Mouse (Mus musculus) urinary bladder, adult 18-20 months (tissue): ENCODE results near the gene Ablim1.
"Not testable (repeated sequence)": the region's sequence is repeated elsewhere in the genome, so short reads cannot be mapped to it uniquely, and the experiment has no call there.

ENCODE experiments used
- DNase-seq, 2 experiments: peaks; one replicate each; pipeline ENCODE4 v3.0.0; 2022; ENCODE audit warnings: low spot score in 2 of 2, mixed read lengths in 2 of 2

Gene Ablim1

GRCm38 (mm10) chr19:57155121-57155884 lies 159.4 kb downstream of the Ablim1 start:
- no peak for DNase-seq

DNA sequence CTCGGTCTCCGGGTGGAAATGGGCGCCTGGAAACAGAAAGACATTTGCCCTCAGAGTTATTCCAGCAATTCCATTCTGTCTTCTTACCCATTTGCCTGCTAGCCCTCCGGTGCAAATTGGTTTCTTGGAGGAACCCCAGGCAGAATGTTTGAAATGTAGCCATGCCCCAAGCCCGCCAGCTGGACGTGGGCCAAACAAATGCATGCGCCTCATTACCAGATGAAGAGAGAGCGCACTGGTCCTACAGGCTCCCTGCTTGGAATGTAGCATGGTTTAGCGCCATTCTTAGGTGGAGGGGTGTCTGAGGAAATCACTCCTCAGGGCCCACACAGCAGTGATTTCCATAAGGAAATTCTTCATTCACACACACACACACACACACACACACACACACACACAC lies 162.4 kb downstream of the Ablim1 start:
- peak in 1 of 2 experiments; percentile 36 for DNase-seq

DNA sequence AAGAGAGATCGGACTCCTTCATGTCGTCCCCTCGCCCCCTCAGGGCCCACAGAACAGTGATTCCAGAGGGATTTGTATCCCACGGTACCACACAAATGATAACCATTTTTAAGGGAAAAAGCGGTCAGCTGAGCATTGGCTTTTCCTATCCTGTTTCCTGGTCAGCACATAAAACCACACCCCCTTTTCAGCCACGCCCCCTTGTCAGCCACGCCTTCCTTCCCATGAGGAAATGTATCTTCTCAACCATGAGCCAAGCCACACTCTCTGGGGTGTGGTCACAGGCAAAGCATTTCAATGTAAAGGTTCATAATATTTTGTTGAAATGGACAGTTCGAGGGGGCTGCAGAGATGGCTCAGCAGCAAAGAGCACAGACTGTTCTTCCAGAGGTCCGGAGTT lies 163.2 kb downstream of the Ablim1 start:
- no peak for DNase-seq

DNA sequence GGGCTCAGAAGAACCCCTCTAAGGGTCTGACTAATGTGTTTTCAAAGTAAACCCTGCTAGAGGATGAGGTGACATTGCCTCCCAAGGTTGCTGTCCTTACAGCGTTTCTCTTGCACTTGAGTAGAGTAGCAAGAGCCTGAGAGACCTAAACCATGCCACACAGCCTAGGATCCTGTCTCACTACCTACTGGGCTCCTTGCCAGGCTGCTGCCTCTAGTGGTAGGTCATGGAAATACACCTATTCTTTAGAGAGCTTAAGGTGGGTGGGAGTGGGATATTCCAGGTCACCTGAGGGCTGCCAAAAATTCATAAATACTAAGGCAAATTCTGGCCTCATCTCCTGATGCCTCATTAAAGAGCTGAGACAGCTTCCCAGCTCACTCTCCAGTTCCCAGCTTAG lies 164.4 kb downstream of the Ablim1 start:
- DNase-seq = no peak

DNA sequence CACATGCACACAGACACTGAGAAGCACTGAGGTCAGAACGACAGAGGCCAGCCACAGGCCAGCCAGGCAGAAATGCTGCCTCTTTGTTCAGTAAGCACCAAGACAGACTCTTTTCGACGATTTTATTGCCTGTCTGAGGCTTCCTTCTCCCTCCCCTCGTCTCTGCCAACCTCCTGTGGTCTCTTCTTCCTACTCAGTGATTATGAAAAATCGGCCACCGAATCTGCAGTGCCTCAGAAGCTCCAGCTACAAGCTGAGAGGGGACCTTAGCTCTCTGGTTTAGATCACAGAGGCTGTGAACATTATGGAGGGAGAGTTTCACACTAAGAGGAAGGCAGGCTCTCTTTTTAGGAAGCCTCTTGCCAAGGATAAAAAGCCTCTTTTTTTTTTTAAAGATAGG lies 167.0 kb downstream of the Ablim1 start:
- no peak for DNase-seq

GRCm38 (mm10) chr19:57146936-57147335 lies 167.8 kb downstream of the Ablim1 start:
- DNase-seq = no peak

DNA sequence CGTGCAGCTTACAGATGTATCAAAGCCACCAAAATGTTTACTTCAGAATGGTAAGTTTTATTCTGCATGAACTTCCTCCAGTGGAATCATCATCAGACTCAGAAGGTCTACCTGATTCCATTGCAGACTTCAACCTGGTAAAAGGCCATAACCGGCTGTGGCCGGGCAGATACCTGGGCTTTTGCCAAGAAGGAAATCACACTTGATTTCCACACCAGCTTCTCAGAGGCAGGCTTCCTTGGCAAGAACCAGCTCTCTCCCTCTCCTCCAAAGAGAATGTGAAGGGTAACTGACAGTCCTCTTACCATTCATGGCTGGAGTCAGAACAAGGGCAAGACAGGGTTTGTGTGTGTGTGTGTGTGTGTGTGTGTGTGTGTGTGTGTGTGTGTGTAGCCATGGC lies 171.1 kb downstream of the Ablim1 start:
- DNase-seq = no peak

DNA sequence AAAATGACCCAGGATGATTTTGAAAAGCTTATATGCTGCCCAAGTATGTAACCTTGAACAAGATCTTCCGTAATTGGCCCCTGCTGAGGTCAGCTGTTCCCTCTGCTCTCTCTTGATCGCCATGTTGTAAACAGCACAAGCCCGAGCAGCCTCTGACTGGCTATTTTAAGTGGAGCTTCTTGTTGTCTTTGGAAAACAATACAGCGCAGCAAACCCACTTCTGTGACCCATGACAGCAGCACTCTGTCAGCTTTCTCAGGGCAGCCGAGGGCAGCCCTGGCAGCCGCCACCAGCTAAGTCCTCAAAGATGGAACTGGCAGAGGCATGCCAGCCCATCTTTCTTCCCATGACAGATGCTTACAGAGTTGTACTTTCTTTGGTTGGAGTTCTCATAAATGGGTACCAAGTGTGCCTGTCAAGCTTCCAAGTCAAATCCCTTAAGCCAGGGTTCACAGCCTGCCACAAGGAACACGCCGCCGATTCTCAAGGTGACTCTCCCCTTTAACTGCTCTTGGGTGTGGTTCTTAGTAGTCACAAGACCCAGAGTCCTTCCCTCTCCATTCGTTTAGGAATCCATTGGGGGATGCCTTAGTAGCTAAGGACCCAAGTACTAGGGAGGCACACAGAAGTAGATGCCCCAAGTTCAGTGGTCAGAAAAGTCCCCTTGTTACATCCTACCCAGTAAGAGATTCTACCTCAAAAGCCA lies 172.8 kb downstream of the Ablim1 start:
- DNase-seq = no peak

GRCm38 (mm10) chr19:57140874-57141273 lies 173.8 kb downstream of the Ablim1 start:
- no peak for DNase-seq

- no peak for DNase-seq
These were observed 174.6 kb downstream of the Ablim1 start for GRCm38 (mm10) chr19:57140071-57140470.

GRCm38 (mm10) chr19:57138909-57139617 lies 175.7 kb downstream of the Ablim1 start:
- no peak for DNase-seq

- DNase-seq = no peak
These were observed 176.2 kb downstream of the Ablim1 start for GRCm38 (mm10) chr19:57138469-57138868.

DNA sequence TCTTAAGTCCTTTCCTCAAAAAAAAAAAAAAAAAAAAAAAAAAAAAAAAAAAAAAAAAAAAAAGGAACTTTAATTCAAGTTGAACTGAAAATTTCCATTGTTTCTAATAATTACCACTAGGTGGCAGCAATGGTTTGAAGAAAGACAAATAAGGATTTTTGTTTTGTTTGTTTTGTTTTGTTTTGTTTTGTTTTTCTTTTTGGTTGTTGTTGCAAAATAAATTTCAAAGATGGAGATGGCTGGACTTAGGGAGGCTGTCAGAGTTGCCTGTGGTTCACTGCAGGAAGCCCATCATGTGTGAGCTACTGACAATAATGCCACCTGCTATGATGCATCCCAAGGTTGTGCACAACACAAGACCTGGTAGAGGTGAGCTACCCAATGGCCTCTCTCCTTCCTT lies 176.7 kb downstream of the Ablim1 start:
- DNase-seq = no peak

GRCm38 (mm10) chr19:57136228-57136627 lies 178.5 kb downstream of the Ablim1 start:
- DNase-seq = peak in 1 of 2 experiments; percentile 69

- DNase-seq = not testable (repeated sequence)
These were observed 179.1 kb downstream of the Ablim1 start for GRCm38 (mm10) chr19:57135654-57136053.

DNA sequence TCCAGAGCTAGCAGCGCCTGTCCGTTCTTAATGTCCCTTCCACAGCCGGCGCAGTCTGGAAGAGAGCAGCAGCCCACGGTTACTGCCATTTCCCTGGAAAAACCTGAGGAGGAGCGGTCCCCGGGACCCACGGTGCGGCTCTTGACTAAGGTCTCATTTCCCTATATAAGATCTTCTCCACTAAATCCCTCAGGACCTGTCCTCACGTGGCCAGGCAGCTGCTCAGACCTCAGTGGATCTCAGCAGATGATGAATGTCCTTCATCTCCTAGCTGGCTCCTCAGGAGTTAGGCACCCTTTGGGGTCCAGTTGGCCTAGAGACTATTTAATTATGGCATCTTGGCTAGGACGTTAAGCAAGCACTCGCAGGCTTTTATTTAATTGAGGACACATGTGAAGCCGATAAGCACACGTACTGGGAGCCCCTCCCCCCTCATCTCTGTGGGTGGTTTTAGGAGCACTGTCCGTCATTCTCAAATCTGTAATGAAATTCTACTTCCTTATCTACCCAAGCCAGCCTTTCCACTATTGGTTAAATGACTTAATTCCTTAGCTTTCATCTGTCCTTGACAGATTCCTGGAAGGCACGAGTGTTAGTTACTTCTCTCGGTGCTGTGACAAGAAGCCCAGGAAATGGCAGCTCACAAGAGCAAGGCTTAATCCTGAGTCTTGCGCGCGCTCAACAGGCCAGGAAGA lies 179.9 kb downstream of the Ablim1 start:
- DNase-seq = no peak

DNA sequence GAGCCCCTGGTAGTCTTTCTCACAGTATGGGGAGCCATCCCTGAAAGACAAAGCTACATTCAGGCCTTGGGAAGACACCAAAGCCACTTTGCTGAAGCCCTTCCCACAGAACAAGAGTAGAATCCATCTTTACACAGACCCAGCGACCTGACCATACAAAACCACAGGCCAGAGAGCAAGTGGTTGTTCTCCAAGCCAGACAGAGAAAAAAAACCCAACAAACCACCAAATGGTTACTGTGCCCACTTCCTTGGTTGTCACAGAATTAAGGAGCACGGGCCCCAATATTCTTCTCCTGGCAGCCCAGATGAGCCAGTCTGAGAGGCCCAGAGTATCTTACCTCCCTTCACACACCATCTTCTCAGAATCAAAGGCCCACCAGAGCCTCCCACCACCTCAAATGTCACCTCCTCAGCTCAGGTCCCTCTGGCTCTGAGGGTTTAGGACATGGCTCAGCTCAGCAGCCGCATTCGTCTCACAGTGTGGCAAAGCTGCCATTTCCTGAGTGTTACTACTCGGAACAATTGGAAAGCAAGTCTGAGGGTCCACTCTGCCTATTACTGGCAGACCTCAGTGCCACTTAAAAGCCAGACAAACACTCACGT lies 181.7 kb downstream of the Ablim1 start:
- DNase-seq = no peak

- DNase-seq = no peak
These were observed 182.4 kb downstream of the Ablim1 start for GRCm38 (mm10) chr19:57132281-57132680.

DNA sequence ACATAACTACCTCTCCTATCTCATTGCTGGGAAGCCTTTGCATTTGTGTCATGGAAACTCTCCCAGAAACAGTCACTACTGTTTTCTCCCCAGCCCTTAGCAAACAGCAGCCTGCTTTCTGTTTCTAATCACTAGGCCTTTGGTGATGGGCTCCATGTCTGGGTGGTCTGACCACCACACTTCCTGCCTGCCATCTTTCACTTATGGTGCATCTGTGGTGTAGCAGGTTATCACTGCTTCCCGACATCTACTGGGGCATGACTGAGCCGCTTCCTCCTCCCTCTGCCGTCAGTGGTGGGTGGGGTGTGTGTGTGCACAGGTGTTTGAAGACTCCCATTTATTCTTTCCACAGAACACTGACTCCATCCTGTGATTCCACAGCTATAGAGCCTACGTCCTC lies 183.4 kb downstream of the Ablim1 start:
- DNase-seq = no peak

DNA sequence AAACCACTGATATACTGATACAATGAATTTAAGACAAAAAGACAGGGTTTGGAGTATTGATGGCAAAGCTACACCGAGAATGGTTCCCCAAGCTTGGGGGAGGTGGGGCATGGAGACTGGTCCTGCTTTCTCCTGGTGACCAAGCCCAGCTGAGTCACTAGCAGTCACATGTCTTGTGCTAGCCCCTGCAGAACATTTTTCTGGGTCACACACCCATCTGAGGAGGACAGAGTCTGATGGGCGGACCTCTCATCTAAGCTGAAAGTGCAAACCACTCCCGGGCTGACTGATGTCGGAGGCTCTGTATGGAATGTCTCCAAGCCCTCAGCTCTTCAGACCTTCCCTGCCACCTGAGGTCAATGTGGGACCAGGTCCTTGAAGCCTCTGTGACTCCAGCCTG lies 184.1 kb downstream of the Ablim1 start:
- peak in 1 of 2 experiments; percentile 59 for DNase-seq

DNA sequence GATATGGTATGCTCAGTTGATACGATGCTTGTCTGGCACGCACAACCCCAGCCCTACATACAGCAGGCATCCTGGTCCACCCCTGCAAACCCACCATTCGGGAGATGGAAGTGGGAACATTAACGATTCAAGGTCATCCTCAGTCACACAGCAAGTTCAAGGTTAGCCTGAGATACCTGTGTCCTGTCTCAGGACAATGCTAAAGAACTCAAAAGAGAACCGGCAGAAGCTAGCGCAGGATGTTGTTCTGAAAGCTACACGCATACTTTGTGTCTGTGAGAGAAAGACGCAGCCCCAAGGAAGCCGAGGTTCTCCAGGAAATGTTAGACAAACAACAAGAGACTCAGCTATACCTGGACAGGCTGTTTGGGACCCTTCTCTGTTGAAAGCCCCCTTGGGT lies 185.0 kb downstream of the Ablim1 start:
- no peak for DNase-seq

DNA sequence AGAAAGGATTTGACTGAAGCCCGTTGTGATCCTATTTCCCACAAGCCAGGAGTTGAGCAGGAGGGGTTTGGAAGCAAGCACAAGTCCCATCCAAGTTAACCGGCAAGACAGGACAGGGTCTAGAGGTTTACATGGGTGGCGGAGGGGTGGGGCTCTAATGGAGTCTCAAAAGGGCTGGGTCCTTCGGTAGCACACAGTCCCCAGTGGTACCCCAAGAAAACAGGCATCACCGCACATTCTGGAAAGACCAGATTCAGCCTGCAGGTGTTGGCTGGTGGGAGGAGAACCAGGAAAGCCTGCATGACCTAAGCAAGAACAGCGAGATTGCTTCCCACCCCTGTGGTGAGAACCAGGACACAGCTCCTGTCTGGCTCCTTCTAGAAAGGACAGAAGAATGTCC lies 186.7 kb downstream of the Ablim1 start:
- DNase-seq = peak in 1 of 2 experiments; percentile 50
